Mouse (Mus musculus): ENCODE results near the gene Hormad1.

DNA sequence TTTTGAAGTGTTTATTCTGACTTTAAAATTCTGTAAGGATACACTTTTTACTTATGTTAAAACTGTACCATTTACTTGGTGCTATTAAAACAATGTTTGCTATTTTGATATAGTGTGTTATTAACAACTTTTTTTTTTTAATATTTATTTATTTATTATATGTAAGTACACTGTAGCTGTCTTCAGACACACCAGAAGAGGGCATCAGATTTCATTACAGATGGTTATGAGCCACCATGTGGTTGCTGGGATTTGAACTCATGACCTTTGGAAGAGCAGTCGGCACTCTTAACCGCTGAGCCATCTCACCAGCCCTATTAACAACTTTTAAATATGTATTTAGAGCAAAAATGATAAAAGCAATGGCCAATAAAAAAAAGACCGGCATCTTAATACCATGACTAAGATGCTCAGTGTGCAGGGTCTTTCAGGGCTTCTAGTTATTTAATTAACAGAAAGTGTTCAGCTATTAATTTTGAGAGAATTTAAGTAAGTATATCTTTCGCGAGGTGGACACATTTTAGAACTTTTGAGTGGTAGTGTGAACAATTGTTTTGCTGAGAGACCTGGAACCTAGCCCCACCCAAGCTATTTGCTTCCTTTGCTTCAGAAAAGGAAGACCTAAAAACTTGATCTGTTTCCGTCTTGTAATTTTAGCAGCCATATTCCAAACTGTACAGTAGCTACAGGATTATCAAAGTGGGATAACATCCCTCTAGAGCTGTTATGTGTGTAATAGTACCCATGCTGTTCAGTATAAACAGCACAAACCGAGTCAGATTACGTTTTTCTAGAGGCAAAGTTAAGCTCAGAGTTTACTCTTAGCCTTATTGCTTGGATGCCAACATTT, 28.5 kb downstream of the Hormad1 start:
- TF ChIP-seq POLR2AphosphoS5 (IDR thresholded peaks at IDR 0.05; ENCODE audit: insufficient replicate concordance, low read depth, low read length) (no peak; the same call in 1 of the 2 replicates), GATA1 (IDR thresholded peaks at IDR 0.05; ENCODE audit: borderline replicate concordance, low read length) (no peak), CTCF (IDR thresholded peaks at IDR 0.05; ENCODE audit: low read depth, low read length) (no peak)
